Mouse (Mus musculus) midbrain, embryonic 14.5 days (tissue): ENCODE data around the gene Gm10959. TPM values are rescaled to one million over a fixed set of nuclear protein-coding genes. Genes with fewer than 3 reads are reported as not detected.

ENCODE experiments used
- ATAC-seq: fragments of 200-750 bp; cut with Nextera tagmentation; 2 replicates; pipeline ENCODE4 v1.8.0; 2017; ENCODE audit warnings: moderate number of reproducible peaks, moderate library complexity; ENCODE audit not compliant: low FRiP score, low TSS enrichment
- DNase-seq: peaks from one replicate; pipeline ENCODE4 v3.0.0-alpha.2; 2015
- H3K27ac ChIP-seq: fragments of 300-500 bp; sonication (generic); replicated peaks from 2 replicates; pipeline ENCODE4 v1.5.1; 2014; ENCODE audit warnings: mild to moderate bottlenecking, low read depth, low read length, moderate library complexity
- H3K27me3 ChIP-seq: fragments of 300-500 bp; sonication (generic); 2 replicates; pipeline ENCODE4 v1.6.1; 2014; ENCODE audit warnings: low read length, control low read depth, mixed read lengths; ENCODE audit not compliant: control insufficient read depth, insufficient read depth
- H3K36me3 ChIP-seq: fragments of 300-500 bp; sonication (generic); 2 replicates; pipeline ENCODE4 v1.6.1; 2014; ENCODE audit warnings: low read length, control low read depth; ENCODE audit not compliant: control insufficient read depth, insufficient read depth
- H3K4me1 ChIP-seq: fragments of 300-500 bp; sonication (generic); 2 replicates; pipeline ENCODE4 v1.6.1; 2014; ENCODE audit warnings: mild to moderate bottlenecking, antibody characterized with exemption, low read length, control low read depth; ENCODE audit not compliant: control insufficient read depth, insufficient read depth
- H3K4me2 ChIP-seq: fragments of 300-500 bp; sonication (generic); 2 replicates; pipeline ENCODE4 v1.6.1; 2014; ENCODE audit warnings: mild to moderate bottlenecking, low read length, moderate library complexity
- H3K4me3 ChIP-seq: fragments of 300-500 bp; sonication (generic); replicated peaks from 2 replicates; pipeline ENCODE4 v1.5.1; 2014; ENCODE audit warnings: low read depth, low read length
- H3K9ac ChIP-seq: fragments of 300-500 bp; sonication (generic); replicated peaks from 2 replicates; pipeline ENCODE4 v1.6.1; 2014; ENCODE audit warnings: mild to moderate bottlenecking, low read length, moderate library complexity
- H3K9me3 ChIP-seq: fragments of 300-500 bp; sonication (generic); 2 replicates; pipeline ENCODE4 v1.6.1; 2016; ENCODE audit warnings: low read length, control low read depth, mixed read lengths; ENCODE audit not compliant: control insufficient read depth
- WGBS: fragments of 180-500 bp; shearing (Covaris S2); extraction: QIAGEN DNeasy Blood & Tissue Kit; methylation state at CpG from one replicate; pipeline ENCODE4 v1.1.7; 2014; 5-methylcytosine and 5-hydroxymethylcytosine counted together
- polyA plus RNA-seq: library from polyadenylated mRNA; unstranded; fragments of >200 nt; fragmentation: Nextera tagmentation; extraction: Ambion mirVana; gene quantifications from 2 replicates; pipeline ENCODE4 v1.2.1, GENCODE M21; 2014

The Gm10959 gene
- polyA plus RNA-seq, 1 experiment from 2014 or later: not detected

DNA sequence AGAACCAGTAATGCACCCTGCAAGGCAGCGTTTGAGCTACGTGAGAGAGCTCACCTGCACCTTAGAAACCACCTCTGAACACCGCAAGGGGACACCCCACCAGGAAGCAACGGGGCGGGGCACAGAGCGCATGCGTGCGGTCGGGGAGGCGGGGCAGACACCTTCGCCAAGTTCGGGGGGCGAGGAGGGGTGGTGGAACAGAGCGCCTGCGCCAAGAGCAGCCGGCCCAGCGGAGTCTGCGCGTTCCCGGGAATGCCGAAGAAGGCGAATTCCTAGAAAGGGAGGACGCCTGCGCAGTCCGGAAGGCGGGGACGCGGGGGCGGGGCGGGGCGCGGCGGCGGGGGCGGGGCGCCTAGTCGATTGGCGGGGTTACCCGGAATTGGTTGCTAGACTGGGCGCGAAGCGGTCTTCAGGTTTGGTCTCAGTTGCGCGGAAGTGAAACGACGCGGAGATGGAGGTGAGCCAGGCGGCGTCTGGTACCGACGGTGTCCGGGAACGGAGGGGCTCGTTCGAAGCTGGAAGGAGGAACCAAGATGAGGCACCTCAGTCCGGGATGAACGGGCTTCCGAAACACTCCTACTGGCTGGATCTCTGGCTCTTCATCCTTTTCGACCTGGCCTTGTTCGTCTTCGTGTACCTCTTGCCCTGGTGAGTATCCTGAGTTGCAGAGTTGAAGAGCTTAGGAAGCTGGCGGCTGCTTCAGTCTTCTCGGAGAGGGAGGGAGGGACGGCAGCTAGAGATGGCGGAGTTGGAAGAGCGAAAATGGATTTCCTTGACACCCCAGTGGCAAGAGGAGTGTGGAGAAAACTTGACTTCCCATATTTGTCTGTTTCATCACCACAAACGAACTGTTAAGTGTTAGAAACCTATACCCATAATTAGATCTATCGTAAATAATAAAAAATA is 5.1 kb upstream of the Gm10959 start, which contains the start of gene 1810037I17Rik:
Gene 1810037I17Rik, plus strand, starts transcription at position 195 of the 906 bp plus-strand sequence.
- peak within 1 kb of the TSS; percentile 68 for H3K4me2 ChIP-seq
- no peaks in the 10 kb centered on the region for H3K36me3 ChIP-seq
- H3K27ac ChIP-seq: peak within 1 kb of the TSS; percentile 78
- H3K4me3 ChIP-seq: peak within 1 kb of the TSS; percentile 59
- H3K4me1 ChIP-seq: peaks cover 6% of the 10 kb centered on the region
- no peaks in the 10 kb centered on the region for H3K27me3 ChIP-seq
- peak within 1 kb of the TSS; percentile 62 for H3K9ac ChIP-seq
- DNase-seq: peak; percentile 98
- peak; percentile 99 for ATAC-seq
- no peaks in the 10 kb centered on the region for H3K9me3 ChIP-seq
- WGBS: under 1% methylated on average over 68 of the region's 68 CpGs

DNA sequence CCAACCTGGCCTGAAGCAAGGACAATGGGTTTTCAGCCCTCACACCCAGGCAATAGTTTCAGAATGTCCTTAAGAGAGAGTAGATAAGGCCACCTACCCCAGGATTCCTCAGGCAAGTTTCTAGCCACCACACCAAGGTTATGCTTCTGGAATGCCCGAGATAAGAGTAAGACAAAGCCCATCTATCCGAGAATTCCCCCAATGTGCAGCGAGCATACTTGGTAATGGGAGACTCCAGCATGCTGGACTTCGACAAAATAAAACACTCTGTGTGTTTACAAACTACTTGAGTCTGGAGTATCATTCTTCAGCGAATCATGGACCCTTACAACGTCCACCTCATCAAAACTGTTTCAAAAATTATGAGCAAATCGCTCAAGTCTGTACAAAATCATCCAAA is 4.0 kb upstream of the Gm10959 start:
- Histone ChIP-seq H3K36me3 (no peaks in the 10 kb centered on the region), H3K4me1 (peaks cover 6% of the 10 kb centered on the region), H3K4me2 (peak overlapping the region; percentile 68), H3K4me3 (no peak overlapping the region), H3K27ac (no peak overlapping the region), H3K9ac (no peak overlapping the region), H3K27me3 (no peaks in the 10 kb centered on the region), H3K9me3 (no peaks in the 10 kb centered on the region)
- WGBS: 74% methylated on average over 7 of the region's 7 CpGs
- ATAC-seq: no peak
- no peak for DNase-seq

- Histone ChIP-seq H3K4me1 (peaks cover 6% of the 10 kb centered on the region), H3K36me3 (no peaks in the 10 kb centered on the region), H3K4me3 (no peak overlapping the region), H3K9me3 (no peaks in the 10 kb centered on the region), H3K27me3 (no peaks in the 10 kb centered on the region), H3K9ac (no peak overlapping the region), H3K27ac (no peak overlapping the region), H3K4me2 (no peak overlapping the region)
- DNase-seq: no peak
- 84% methylated on average over 8 of the region's 8 CpGs for WGBS
- no peak for ATAC-seq
These were observed 2.7 kb upstream of the Gm10959 start for GRCm38 (mm10) chr3:122921676-122922527.

GRCm38 (mm10) chr3:122920572-122921435 is 1.6 kb upstream of the Gm10959 start:
- Histone ChIP-seq H3K36me3 (no peaks in the 10 kb centered on the region), H3K4me1 (peaks cover 6% of the 10 kb centered on the region), H3K27ac (no peak overlapping the region), H3K4me2 (no peak overlapping the region), H3K4me3 (no peak overlapping the region), H3K9me3 (no peaks in the 10 kb centered on the region), H3K9ac (no peak overlapping the region), H3K27me3 (no peaks in the 10 kb centered on the region)
- no peak for DNase-seq
- ATAC-seq: no peak
- 67% methylated on average over 8 of the region's 8 CpGs for WGBS

DNA sequence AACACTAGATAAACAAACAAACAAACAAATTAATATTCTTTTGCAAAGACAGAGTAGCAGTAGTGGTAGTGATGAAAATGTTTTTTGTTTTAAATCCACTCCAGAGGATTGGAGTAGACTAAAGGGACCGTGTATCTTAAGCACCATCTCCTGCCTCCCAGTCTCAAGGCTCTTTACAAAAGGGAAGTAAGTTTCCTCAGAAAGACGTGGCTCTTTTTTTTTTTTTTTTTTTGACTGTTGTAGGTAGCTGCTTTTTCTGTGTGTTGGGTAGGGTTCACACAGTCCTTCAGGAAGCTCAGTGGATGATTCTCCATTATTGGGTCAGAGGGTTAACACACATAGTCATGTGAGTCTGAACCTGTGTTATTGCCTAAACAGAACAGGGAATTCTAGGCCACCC is 488 bp downstream of the Gm10959 start:
- Histone ChIP-seq H3K4me3 (no peak overlapping the region), H3K4me2 (no peak overlapping the region), H3K9ac (no peak overlapping the region), H3K36me3 (no peaks in the 10 kb centered on the region), H3K9me3 (no peaks in the 10 kb centered on the region), H3K27me3 (no peaks in the 10 kb centered on the region), H3K27ac (no peak overlapping the region), H3K4me1 (no peaks in the 10 kb centered on the region)
- DNase-seq (no peak), ATAC-seq (no peak)
- WGBS: 86% methylated on average over 2 of the region's 2 CpGs

DNA sequence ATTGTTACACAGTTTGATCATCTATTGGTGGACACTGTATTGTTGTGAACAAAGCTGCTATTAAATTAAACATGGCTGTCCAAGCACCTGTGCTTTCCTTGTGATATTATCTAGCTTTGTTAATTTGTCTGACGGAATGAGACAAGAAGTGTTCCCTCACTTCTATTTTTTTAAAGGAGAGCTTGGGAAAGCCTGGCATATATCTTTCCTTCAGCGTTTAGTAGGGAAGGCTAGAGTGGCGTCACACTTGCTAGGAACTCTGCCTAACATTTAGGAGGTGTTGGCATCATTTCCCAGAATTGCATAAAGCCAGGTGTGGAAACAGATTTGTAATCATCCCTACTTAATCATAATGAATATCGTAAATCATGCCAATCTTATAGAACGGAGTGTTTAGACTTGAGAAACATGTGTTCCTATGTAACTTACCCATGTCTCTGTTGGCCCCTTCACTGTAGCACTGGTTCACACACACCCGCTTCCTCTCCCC is 2.9 kb downstream of the Gm10959 start:
- no peaks in the 10 kb centered on the region for H3K9me3 ChIP-seq
- ATAC-seq: no peak
- H3K36me3 ChIP-seq: no peaks in the 10 kb centered on the region
- no peak overlapping the region for H3K4me3 ChIP-seq
- WGBS: 93% methylated on average over 6 of the region's 6 CpGs
- H3K27me3 ChIP-seq: no peaks in the 10 kb centered on the region
- no peak overlapping the region for H3K27ac ChIP-seq
- DNase-seq: no peak
- H3K4me1 ChIP-seq: no peaks in the 10 kb centered on the region
- H3K4me2 ChIP-seq: no peak overlapping the region
- H3K9ac ChIP-seq: no peak overlapping the region

GRCm38 (mm10) chr3:122915493-122915892 is 3.7 kb downstream of the Gm10959 start:
- no peaks in the 10 kb centered on the region for H3K27me3 ChIP-seq
- no peak overlapping the region for H3K4me2 ChIP-seq
- WGBS: 80% methylated on average over 5 of the region's 5 CpGs
- ATAC-seq (no peak), DNase-seq (no peak)
- no peak overlapping the region for H3K9ac ChIP-seq
- no peaks in the 10 kb centered on the region for H3K9me3 ChIP-seq
- no peak overlapping the region for H3K4me3 ChIP-seq
- H3K4me1 ChIP-seq: no peaks in the 10 kb centered on the region
- no peak overlapping the region for H3K27ac ChIP-seq
- no peaks in the 10 kb centered on the region for H3K36me3 ChIP-seq

DNA sequence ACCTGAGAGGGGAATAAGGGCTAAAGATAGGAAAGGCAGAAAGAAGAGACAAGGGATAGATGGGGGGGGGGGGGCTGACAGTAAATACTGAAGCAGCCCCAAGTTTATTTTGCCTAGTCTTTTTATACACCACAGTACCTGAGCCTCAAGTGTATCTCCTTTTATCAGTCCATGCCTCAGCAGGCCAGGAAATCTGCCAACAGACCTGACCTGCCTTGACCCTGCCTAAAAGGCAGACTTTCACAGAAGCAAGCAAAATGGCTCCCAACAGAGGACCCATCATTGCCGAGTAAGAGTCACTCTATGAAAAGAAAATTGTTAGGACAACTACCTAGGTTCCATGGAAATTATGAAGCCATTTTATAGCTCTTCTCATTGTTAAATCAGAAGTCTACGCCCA is 11.3 kb downstream of the Gm10959 start:
- WGBS: 91% methylated on average over 2 of the region's 2 CpGs
- Histone ChIP-seq H3K9me3 (no peaks in the 10 kb centered on the region), H3K4me1 (no peaks in the 10 kb centered on the region), H3K27me3 (no peaks in the 10 kb centered on the region), H3K4me2 (no peak overlapping the region), H3K4me3 (no peak overlapping the region), H3K27ac (no peak overlapping the region), H3K9ac (no peak overlapping the region), H3K36me3 (no peaks in the 10 kb centered on the region)
- ATAC-seq: no peak
- DNase-seq: no peak
